Mouse (Mus musculus): ENCODE measurements around the gene Mrpl45. TPM values are rescaled to one million over a fixed set of nuclear protein-coding genes. Genes with fewer than 3 reads are reported as not detected.

The Mrpl45 gene
- polyA plus RNA-seq, 1 experiment = 48.5 TPM

DNA sequence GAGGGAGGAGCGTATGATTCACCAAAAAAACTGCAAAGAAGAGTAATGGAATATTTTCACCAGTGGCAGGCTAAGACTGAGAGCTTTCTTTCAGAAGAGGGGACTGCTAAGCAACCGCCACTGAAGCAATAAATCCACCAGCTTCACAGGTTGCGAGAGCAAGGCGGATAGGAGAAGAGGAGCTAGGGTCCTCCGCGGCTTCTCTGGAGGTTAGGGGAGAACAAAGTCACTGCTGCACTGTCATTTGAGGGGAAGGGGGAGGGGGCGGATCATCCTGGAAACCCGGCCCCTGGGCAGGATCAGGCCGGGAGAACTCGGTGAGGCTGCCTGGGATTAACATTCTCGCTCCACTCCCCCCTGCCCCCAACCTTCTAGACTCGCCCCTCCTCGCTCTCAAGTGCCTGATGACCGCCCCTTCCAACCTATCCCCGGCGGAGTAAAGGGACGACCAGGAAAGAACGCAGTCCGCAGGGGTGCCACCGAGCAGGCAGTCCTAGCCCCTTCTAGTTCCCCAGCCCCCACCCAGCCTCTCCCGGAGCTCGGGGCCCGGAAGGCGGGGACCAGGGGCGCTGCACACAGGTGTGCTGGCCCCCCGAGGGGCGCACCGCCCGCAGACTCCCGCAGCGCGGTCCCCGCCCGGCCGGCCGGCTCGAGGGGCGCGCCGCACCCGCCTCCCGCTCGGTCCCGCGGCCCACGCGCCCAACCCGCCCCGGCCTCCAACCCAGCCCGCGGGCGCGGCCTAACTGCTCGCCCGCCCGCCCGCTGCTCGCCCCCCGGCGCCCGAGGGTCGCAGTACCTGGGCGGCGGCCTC is 35.9 kb upstream of the Mrpl45 start:
- TF ChIP-seq CTCF (IDR thresholded peaks at IDR 0.05; ENCODE audit: control insufficient read depth, insufficient read depth, insufficient read length) (no peak), USF1 (IDR thresholded peaks at IDR 0.05; ENCODE audit: low read depth) (no peak), FOSL1 (IDR thresholded peaks at IDR 0.05; ENCODE audit: insufficient read depth, low read length, poor library complexity, severe bottlenecking) (no peak), MYOG (IDR thresholded peaks at IDR 0.05; ENCODE audit: control insufficient read depth, extremely low read depth, insufficient read length) (no peak), MYOD1 (IDR thresholded peaks at IDR 0.05; ENCODE audit: control insufficient read depth, insufficient read length, low read depth) (no peak), MAX (IDR thresholded peaks at IDR 0.05) (no peak), CEBPB (IDR thresholded peaks at IDR 0.05; ENCODE audit: low read depth) (no peak)

DNA sequence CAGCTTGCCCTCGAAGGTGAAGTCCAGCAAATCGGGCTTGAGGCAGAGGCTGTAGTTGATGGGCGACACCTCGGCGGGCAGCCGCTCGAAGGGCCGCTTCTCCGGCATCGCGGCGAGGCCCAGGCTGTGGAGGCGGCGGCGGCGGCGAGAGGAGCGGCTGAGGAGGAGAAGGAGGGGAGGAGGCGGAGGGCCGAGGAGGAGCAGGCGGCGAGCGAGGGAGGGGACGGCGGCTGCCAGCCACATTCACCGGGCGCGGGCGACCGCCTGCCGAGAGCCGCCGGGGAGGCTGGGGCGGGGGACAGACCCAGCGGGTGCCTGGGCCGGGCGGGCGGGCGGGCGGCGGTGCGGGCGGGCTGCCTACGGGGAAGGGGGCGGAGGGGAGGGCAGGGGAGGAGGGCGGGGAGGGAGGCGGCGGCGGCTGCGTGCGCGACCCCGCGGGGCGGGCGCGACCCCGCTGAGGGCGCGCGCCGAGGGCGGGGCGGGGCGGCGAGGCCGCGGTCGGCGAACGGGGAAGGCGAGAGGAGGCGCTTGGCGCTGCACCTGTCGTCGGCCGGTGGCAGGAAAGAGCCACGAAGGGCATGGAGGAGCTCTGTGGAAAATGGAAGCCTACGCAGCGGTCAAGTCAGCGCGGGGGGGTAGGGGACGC is 35.2 kb upstream of the Mrpl45 start, which contains the start of gene Npepps:
Gene Npepps, minus strand, starts transcription at position 423 of the 646 bp plus-strand sequence.
- no peak for TF ChIP-seq FOSL1 (IDR thresholded peaks at IDR 0.05; ENCODE audit: insufficient read depth, low read length, poor library complexity, severe bottlenecking)
- TF ChIP-seq USF1 (IDR thresholded peaks at IDR 0.05; ENCODE audit: low read depth) = no peak
- peak; percentile 89 for TF ChIP-seq MYOD1 (IDR thresholded peaks at IDR 0.05; ENCODE audit: control insufficient read depth, insufficient read length, low read depth)
- Histone ChIP-seq H3K4me3 (ENCODE audit: insufficient read depth, poor library complexity, severe bottlenecking) (peak within 1 kb of the TSS; percentile 89), H3K36me3 (ENCODE audit: control insufficient read depth, insufficient read depth) (peaks cover 10% of the 10 kb centered on the region), H3K27me3 (ENCODE audit: control insufficient read depth, insufficient read depth, insufficient read length) (no peaks in the 10 kb centered on the region), H3K79me2 (ENCODE audit: control insufficient read depth, insufficient read depth) (peaks cover 49% of the 10 kb centered on the region), H3ac (ENCODE audit: control insufficient read depth, insufficient read length, low read depth) (peak within 1 kb of the TSS; percentile 98), H3K79me3 (ENCODE audit: low read depth) (peaks cover 43% of the 10 kb centered on the region)

More for the DNA sequence above, 35.9 kb upstream of the Mrpl45 start:
- H3K36me3 ChIP-seq (ENCODE audit: control insufficient read depth, insufficient read depth) = peaks cover 10% of the 10 kb centered on the region
- no peaks in the 10 kb centered on the region for H3K27me3 ChIP-seq (ENCODE audit: control insufficient read depth, insufficient read depth, insufficient read length)
- H3K4me3 ChIP-seq (ENCODE audit: insufficient read depth, poor library complexity, severe bottlenecking) = peak overlapping the region; percentile 89
- H3K79me2 ChIP-seq (ENCODE audit: control insufficient read depth, insufficient read depth) = peaks cover 56% of the 10 kb centered on the region
- H3ac ChIP-seq (ENCODE audit: control insufficient read depth, insufficient read length, low read depth) = peak overlapping the region; percentile 98
- peaks cover 51% of the 10 kb centered on the region for H3K79me3 ChIP-seq (ENCODE audit: low read depth)

DNA sequence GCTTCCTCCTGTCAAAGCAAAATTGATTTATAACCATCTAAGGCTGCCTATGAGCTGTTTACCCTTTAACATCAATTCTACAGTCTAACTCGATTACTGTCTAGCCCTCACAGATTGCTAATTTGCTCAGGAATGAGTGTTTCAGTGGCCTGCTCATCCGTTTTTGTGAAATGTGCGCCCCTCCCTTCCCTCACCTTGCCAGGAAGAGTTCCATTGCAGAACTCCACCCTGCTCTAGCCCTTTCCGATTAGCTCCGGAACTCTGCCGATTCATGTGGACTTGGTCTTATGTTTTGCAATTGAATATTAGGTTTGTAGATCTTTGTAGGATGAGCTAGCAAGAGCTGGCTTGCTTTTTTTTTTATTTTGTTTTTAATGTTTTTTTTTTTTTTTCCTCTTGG is 33.3 kb upstream of the Mrpl45 start:
- Histone ChIP-seq H3K79me2 (ENCODE audit: control insufficient read depth, insufficient read depth) (peaks cover 31% of the 10 kb centered on the region), H3ac (ENCODE audit: control insufficient read depth, insufficient read length, low read depth) (no peak overlapping the region), H3K4me3 (ENCODE audit: insufficient read depth, poor library complexity, severe bottlenecking) (no peak overlapping the region), H3K36me3 (ENCODE audit: control insufficient read depth, insufficient read depth) (peaks cover 10% of the 10 kb centered on the region), H3K79me3 (ENCODE audit: low read depth) (peaks cover 25% of the 10 kb centered on the region), H3K27me3 (ENCODE audit: control insufficient read depth, insufficient read depth, insufficient read length) (no peaks in the 10 kb centered on the region)
- TF ChIP-seq MAX (IDR thresholded peaks at IDR 0.05) = no peak
- TF ChIP-seq CTCF (IDR thresholded peaks at IDR 0.05; ENCODE audit: control insufficient read depth, insufficient read depth, insufficient read length) = no peak
- TF ChIP-seq MYOG (IDR thresholded peaks at IDR 0.05; ENCODE audit: control insufficient read depth, extremely low read depth, insufficient read length) = no peak
- TF ChIP-seq USF1 (IDR thresholded peaks at IDR 0.05; ENCODE audit: low read depth) = no peak
- no peak for TF ChIP-seq CEBPB (IDR thresholded peaks at IDR 0.05; ENCODE audit: low read depth)
- TF ChIP-seq MYOD1 (IDR thresholded peaks at IDR 0.05; ENCODE audit: control insufficient read depth, insufficient read length, low read depth) = no peak
- no peak for TF ChIP-seq FOSL1 (IDR thresholded peaks at IDR 0.05; ENCODE audit: insufficient read depth, low read length, poor library complexity, severe bottlenecking)

DNA sequence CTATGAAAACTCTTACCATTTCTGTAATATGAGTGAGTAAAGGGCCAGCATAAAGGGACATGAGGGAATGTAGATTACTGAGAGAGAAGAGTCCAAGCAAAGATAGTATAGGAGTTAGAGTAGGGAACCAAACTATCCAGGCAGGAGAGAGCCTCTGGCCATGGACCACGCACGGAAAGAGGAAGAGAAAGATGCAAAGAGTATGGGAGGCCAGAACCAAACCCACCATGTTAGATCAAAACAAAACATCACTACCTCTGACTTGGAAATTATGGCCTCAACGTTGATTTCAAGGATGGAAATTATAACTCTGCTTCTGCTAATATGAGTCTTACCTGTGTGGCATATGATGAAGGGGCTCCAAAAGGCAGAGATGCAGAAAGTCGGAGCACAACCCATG is 30.7 kb upstream of the Mrpl45 start:
- no peak for TF ChIP-seq MYOG (IDR thresholded peaks at IDR 0.05; ENCODE audit: control insufficient read depth, extremely low read depth, insufficient read length)
- no peak for TF ChIP-seq MAX (IDR thresholded peaks at IDR 0.05)
- TF ChIP-seq USF1 (IDR thresholded peaks at IDR 0.05; ENCODE audit: low read depth) = no peak
- H3ac ChIP-seq (ENCODE audit: control insufficient read depth, insufficient read length, low read depth) = no peak overlapping the region

DNA sequence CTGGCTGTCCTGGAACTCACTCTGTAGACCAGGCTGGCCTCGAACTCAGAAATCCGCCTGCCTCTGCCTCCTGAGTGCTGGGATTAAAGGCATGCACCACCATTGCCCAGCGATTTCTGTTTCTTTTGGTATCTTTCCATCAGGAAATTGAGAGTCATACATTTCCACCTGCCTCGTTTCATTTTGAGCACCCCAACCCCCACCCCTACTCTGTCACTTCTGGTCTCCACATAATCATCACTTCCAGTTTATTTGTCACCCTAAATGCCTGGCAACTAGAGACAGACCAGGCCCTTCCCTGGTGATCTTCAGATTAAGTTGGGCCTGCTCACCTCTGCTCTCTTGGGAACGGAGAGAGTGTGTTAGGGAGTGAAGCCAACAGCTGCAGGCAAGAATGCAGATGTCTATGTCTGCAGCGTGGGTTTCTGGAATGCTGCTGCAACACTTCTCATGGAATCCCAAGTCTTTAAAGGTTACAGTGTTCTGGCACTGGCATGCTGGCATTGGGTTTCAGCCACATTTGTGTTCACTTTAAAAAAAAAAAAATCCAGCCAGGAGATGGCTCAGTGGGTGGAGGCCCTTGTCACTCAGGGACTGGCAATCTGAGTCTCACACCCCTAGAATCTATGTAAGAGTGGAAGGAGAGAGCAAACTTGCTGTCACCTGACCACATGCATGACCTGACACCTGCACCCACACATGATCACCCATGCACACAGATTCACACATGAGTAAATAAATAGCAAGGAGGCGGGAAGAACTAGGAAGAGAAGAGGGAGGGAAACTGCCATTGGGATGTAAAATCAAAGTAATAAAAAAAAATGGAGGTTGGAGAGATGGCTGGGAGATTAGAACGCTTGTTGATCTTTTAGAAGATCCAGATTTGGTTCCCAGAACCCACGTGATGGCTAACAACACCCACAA is 29.4 kb upstream of the Mrpl45 start:
- Histone ChIP-seq H3ac (ENCODE audit: control insufficient read depth, insufficient read length, low read depth) (no peak overlapping the region), H3K79me2 (ENCODE audit: control insufficient read depth, insufficient read depth) (no peaks in the 10 kb centered on the region), H3K36me3 (ENCODE audit: control insufficient read depth, insufficient read depth) (no peaks in the 10 kb centered on the region), H3K27me3 (ENCODE audit: control insufficient read depth, insufficient read depth, insufficient read length) (no peaks in the 10 kb centered on the region), H3K4me3 (ENCODE audit: insufficient read depth, poor library complexity, severe bottlenecking) (no peak overlapping the region), H3K79me3 (ENCODE audit: low read depth) (no peaks in the 10 kb centered on the region)
- TF ChIP-seq USF1 (IDR thresholded peaks at IDR 0.05; ENCODE audit: low read depth) = peak; percentile 22
- no peak for TF ChIP-seq MYOG (IDR thresholded peaks at IDR 0.05; ENCODE audit: control insufficient read depth, extremely low read depth, insufficient read length)
- TF ChIP-seq CEBPB (IDR thresholded peaks at IDR 0.05; ENCODE audit: low read depth) = peak; percentile 58
- TF ChIP-seq MAX (IDR thresholded peaks at IDR 0.05) = peak; percentile 27
- TF ChIP-seq MYOD1 (IDR thresholded peaks at IDR 0.05; ENCODE audit: control insufficient read depth, insufficient read length, low read depth) = peak; percentile 96

More for the DNA sequence above, 30.7 kb upstream of the Mrpl45 start:
- no peak overlapping the region for H3K4me3 ChIP-seq (ENCODE audit: insufficient read depth, poor library complexity, severe bottlenecking)
- peaks cover 4% of the 10 kb centered on the region for H3K79me2 ChIP-seq (ENCODE audit: control insufficient read depth, insufficient read depth)
- no peaks in the 10 kb centered on the region for H3K79me3 ChIP-seq (ENCODE audit: low read depth)
- no peaks in the 10 kb centered on the region for H3K27me3 ChIP-seq (ENCODE audit: control insufficient read depth, insufficient read depth, insufficient read length)
- no peaks in the 10 kb centered on the region for H3K36me3 ChIP-seq (ENCODE audit: control insufficient read depth, insufficient read depth)

Data from C2C12 (cell line).